Mouse (Mus musculus): Measurements from ENCODE around the gene Hacd2.

The Hacd2 gene

DNA sequence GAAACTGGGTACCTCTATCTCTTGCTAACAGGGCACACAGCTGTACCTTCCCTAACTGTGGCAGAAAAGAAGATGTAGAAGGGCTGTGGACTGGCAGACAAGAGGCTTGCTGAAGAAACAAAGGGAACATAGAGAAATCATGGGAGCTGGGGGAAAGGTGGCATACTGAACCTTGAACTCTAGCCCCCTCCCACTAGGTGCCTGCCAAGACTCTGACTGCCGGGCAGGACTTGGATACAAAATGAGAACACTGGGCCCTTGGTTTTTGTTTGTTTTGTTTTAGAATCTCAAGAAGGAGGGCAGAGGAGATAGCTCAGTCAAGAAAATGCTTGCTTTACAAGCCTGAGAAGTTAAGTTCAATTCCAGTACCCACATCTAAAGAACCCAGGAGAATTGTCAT, 14.9 kb upstream of the Hacd2 start:
- DNase-seq = no peak

DNA sequence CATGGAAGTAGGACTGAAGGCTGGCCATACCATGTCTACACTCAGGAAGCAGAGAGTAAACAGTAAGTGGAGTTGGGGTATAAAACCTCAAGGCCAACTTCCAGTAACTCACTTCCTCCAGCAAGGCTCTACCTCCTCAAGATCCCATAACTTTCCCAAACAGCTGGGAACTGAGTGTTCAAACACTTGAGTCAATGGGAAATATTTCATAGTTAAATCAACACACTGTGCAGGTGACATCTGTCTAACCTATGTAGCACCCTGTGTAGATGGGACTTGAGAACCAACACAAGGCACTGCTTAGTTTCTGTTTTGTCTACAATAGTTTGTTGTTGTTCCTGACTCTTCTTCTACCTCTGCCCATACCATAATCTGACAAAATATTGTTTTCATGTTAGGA, 13.8 kb upstream of the Hacd2 start:
- DNase-seq = no peak

DNA sequence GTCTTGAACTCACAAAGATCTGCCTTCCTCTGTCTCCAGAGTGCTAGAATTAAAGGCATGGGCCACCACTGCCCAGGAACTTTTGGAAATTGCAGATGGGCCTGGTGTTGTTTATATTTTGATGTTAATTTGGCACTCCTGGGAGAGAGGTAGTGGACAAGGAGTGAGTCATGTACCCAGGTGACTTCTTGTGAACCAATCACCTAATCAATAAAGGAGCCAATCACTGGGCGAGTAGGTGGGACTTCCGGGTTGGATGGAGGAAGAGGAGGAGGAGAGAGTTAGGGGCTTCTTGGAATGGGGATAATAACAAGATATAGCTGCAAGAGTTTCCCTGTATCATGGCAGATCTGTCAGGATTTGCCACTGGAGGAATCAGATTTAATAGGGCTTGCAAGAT, 8.7 kb upstream of the Hacd2 start:
- no peak for DNase-seq

DNA sequence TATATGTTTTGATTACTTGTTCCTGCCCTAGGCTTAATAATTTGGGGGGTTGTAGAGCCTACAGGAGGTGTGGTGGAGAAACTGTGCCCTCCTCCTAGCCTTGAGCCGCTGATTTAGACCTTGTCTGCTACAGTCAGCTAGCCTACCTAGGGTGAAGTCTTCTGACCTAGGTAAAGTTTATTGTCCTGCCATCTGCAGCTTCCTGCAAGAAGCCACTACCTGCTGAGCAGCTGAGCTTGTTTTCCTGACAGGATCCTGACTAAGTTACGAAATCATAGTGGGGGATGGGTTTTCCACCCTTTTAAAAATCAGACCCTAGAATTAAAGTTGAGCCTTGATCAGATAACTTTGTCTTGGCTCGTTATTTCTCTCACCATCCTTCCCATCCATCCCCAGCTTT, 5.7 kb upstream of the Hacd2 start:
- no peak for DNase-seq

DNA sequence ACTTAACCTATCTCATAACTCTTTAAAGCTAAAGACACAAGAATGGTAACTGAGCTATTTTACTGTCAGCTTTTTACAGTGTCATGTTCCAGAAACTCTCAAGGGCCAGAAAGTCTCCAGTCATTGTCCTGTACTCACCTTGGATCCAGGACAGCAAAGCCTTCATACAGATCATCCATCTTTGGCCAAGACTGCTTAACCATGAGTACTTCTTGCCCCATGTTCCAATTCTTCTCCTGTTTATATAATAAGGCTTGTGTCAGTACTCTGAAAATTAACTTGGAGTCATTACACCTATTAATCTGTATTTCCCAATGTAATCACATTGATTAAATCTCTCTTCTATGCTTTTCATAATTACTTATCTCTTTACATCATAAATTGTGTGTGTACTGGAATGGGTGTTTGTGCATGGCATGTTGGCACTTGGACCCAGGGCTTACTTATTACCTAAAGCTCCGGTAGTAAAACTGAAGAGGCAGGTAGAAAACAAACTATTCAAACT, 3.7 kb upstream of the Hacd2 start:
- no peak for DNase-seq

DNA sequence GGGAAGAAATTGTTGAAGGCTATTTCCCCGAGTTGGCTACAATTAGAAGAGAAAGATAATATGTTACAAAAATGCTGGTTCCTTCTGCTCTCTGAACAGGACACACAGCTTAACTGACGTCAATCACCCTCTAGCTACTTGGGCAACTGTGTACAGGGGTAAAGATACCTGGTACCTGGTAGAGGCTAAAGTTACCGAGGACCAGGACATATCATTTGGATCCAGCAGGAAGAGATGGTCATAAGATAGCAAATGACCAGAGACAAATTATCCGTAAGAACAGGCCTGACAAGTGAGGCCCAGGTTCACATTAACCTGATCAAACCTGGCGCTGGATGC, 356 bp upstream of the Hacd2 start:
- no peak for DNase-seq

DNA sequence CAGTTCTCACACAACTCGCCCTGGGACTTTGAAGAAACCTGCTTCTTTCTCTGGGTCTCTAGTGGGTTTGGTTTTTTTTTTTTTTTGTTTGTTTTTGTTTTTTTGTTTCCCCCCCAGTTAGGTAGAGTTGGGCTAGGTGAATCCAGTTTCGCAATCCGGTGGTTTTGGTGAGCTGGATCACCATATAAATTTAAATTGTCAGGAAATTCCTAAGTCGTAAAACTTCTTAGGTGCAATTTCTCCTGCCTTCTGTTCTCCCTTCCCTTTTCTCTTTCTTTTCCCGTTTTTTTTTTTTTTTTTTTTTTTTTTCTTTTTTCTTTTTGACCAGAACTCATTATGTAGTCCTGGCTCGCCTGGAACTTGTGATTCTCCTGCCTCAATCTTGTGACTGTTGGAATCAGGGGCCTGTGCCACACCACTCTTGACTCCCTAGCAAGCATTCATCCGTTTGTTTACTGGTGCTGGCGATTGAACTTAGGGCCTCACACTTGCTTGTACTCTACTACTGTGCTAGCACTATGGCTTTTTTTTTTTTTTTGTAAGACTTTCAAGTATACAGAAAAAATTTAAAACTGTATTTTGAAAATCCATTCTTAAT, 1.0 kb downstream of the Hacd2 start:
- no peak for DNase-seq

DNA sequence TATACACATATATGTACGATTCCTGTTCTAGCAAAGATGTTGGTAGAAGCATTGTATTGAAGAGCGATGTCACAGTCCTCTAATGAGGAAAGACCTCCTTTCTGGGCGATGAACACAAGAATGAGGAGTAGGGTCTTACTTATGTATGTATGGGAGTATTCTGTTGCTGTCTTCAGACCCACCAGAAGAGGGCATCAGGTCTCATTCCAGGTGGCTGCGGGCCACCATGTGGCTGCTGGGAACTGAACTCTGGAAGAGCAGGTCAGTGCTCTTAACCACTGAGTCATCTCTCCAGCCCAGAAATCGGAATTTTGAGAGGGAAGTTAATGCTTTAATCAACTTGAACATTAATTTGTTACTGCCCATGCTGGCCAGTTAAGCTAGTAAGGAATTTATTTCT, 2.1 kb downstream of the Hacd2 start:
- peak in 1 of 2 experiments; percentile 6 for DNase-seq

DNA sequence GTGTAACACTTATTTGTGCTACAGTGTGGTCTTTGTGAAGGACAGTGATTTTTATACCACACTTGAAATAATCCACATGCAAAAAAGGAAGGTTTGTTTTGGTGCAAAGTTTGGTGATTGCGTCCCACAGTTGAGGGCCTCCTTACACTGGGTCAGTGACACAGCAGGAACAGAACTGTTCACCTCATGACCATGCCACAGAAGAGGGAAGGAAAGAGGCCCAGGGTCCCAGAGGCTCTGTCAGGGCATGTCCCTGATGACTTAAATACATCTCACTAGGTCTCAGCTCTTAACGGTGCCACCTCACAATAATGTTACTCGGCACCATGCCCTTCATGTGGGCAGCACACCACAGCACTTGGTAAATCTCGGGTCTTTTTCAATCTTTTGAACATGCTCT, 3.1 kb downstream of the Hacd2 start:
- no peak for DNase-seq

DNA sequence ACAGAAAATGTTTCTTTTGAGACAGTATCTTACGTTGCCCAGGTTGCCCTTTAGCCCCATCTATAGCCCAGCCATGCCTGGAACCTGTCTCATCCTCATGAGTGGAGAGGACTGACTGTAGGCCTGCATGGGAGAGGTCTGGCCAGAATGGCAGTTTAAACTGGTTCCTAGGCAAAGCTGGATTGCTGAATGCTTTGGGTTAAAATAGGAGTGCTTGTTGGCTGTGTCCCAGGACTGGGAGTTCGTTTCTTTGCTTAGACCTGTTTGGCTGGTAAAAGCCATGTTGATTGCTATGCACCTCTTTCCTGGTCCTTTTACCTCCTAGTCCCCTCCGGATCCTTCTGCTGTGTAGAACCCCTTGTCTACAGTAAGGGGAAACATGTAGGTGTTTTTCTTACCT, 11.0 kb downstream of the Hacd2 start:
- DNase-seq = no peak

DNA sequence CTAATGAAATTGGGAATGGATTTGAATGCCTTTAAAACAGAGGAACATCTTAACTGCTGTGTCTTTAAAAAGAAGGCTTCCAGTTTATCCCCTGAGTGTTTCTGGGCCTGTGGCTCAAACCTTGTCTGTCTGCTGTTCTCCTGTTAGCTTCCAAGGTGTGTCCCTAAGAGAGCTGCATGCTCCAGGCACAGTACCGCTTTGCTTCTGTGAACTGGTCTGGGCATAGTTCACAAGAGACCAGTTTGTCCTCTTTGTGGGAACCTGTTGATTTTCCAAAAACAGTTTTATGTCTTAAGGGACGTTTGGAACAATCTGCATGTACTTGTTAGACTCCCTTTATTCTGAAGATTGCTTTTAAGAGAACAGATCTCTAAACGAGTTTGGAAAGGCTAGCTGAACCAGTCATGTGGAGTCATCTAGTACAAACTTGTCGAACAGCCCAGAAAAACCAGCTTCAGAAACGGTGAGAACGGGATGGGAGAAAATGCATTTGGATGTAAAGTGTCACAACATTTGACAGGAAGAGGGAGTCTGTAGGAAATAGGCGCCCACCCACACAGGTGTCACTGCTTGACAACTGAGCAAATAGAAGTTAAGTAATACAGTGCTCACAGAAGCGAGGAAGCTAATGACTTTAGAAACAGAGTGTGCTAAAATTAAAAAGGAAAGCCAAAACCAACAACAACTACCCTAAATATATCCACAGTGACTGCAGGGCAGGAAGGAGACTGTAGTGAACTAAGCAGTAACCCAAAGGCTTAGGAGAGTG, 11.8 kb downstream of the Hacd2 start:
- no peak for DNase-seq

DNA sequence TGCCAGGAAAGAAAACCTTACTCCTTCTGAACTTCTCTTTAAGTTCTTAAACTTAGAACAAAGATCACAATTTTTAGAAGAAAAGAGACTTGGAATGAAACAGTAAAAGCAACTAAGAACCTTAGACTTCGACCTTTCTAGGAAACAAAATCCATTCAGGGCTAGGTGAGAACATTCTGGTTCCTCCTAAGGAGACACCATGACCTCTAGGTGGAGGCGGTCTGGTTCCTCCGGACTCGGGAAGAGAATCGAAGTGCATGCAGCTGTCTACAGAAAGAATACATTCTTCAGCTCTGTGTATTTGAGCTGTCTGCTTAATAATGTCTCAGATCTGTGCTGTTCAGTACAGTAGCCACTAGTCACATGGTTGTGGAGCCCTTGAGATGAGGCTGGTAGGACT, 12.7 kb downstream of the Hacd2 start:
- DNase-seq = no peak

DNA sequence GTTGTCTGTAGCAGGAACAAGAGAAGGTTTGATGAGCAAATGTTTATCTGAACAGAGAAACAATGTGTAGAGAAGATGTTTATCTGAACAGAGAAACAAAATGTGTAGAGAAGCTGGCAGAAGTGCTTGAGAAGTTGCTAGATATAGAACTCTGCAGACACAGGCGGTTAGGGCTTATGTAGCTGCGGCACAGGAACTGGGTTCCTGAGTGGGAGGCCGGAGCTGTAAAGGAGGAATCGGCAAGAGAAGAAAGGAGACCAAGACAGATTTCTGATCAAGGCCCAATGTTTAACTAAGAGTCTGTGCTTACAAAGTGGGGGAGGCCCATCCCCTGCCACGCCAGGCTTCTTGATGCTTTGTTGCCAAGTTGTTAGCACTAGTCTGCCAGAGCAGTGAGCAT, 14.5 kb downstream of the Hacd2 start:
- DNase-seq = no peak

DNA sequence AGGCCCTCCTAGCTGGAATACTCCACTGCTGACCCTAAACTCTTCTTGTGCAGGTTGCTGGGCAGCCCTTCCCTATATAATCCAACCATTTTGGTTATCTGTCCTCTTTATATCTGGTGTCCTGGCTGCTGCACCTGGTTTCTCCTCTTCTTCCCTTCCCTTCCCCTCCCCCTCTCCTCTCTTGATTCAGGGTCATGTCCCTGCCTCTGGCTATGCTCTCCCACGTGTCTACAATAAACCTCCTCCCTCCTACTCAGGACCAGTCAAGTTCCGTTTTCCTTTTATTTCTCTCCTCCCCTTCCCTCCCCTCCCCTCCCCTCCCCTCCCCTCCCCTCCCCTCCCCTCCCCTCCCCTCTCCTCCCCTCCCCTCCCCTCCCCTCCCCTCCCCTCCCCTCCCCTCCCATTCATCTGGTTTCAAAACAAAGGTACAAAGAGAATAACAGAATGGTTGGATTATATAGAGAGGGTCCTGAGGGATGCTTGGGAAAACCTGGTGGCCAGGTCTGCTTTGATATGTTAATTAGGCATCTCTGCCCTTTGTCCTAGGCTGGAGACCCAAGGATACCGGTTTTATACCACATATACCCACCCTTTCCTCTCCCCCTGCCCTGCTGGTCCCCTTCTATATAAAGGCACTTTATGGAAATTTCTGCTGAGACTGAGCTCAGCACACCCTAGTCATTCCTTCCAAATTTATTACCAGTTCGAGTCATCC, 16.3 kb downstream of the Hacd2 start:
- DNase-seq = no peak

DNA sequence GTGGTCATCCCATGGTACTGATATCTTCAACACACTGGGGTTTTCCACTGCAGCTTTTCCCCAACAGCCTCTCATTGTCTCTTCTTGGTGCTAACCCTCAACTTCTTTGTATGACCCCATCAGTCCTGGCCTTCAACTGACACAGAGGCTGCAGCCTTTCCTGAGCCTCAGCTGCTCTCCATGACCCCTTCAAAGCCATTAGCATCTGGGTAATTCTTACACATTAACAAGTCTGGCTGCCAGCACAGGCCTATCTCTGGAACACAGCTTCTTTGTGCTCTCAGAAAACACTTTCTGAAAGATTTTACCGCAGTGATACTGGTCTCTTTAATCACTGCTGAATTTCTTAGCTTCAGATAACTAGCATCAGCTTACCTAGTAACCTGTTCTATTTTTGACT, 17.9 kb downstream of the Hacd2 start:
- DNase-seq = no peak

DNA sequence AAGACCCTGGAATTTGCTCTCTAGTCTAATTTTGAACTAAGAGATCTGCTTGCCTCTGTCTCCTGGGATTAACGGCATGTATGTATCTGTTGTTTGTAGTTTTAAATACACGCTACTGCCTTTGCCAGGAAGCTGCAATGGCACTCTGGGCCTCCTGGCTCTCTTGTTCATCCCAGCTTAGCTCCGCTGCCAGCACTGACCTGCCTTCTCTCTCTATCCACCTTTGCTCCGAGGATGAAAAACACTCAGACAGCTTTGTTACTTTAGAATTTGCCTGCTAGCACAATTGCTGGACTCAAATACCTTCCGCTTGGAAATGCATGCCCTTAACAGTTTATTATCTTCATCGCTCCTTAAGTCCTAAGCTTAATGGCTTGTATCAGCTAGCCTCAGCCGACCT, 18.8 kb downstream of the Hacd2 start:
- no peak for DNase-seq

DNA sequence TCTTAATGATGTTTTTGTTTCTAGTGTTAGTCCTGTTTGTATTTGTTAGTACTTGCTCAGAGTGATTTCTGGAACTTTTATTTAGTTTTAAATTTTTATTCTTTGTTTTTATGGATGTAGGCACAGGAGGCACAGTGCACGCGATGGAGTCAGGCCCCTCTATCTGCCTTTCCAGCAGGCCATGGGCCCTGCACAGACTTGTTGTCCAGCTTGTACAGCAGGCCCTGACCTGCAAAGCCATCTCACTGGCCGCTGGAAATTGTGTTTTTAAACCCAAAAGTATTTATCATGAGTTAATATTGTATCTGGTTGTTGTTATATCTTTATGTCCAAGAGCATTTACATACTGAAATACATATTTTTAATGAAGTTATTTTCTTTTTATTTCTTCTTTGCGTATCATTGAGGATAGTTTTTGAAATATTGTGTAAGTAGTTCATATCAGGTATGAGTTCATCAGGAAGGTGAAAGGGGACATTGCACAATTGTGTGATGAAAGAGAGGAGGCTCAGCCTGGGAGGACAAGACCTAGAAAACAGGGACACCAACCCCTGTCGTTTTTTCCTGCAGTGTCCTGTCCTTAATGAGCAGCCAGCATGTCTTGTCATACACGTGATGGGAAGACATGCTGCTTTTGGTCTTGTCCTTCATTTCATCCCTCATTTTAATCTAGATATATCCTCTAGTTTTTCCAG, 24.0 kb downstream of the Hacd2 start:
- no peak for DNase-seq

DNA sequence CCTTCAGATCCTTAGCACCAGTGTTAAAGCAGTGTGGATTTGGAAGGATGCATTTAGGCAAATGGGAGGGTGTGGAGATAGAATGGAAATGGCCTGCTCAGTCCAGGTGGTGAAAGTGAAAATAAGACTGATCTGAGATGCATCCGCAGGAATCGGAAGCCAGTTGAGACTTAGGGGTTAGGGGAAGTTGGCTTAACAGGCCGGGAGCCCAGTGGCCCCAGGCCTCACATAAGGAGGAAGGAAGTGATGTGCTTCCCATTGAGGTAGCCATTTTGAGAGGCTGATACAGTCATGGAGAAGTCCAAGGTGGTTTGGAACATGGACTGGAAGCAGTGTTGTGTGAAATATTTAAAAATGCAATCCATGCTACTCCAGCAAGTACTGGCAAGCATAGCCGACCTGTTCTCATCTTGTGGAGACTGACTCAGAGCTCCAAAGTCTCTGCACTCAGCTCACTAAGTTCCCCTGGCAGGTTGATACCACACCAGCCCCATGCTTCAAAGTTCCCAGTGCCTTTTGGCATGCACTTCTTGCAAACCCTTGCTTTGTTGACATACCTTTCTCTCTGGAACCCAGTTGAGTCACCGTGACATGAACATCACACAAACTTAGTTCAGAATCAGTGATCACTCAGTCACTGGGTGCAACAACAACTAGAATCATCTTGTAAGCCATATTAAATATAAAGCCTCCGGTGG, 25.2 kb downstream of the Hacd2 start:
- no peak for DNase-seq

DNA sequence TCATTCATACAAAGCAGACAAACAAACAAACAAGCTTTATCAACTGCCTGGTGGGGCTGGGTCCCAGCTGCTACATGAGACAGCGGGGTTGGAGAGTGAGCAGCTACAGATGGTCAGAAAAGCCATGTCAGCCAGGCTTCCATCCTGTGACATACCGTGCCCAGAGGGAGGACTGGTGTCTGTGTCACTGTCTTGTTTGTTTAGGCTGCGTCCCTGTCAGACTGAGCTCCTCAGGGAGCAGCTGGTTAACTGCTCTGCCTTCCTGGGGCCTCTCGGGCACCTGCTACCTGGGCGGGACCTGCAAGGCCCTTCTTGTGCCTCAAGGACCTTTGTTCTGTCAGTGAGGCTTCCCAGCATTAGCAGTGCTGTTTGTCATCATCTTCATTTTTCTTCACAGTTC, 28.8 kb downstream of the Hacd2 start:
- no peak for DNase-seq

DNA sequence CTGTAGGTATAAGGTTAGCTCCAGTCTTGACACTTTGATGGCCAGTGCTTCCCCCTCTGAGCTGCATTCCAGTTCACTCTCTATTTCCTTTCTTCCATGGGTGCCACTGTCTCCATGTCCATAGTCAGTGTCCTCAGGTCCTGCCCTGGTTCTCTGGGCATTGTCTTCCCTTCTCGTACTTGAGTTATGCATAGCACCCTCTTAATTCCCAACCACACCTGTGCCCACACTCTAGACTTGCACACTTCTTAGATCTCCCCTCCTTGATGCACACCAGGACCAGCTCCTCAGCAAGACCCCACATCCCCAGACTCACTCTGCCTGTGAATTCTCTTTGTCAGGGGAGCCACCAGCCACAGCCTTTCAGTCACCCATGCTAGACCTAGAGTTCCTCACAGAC, 30.0 kb downstream of the Hacd2 start:
- no peak for DNase-seq

DNA sequence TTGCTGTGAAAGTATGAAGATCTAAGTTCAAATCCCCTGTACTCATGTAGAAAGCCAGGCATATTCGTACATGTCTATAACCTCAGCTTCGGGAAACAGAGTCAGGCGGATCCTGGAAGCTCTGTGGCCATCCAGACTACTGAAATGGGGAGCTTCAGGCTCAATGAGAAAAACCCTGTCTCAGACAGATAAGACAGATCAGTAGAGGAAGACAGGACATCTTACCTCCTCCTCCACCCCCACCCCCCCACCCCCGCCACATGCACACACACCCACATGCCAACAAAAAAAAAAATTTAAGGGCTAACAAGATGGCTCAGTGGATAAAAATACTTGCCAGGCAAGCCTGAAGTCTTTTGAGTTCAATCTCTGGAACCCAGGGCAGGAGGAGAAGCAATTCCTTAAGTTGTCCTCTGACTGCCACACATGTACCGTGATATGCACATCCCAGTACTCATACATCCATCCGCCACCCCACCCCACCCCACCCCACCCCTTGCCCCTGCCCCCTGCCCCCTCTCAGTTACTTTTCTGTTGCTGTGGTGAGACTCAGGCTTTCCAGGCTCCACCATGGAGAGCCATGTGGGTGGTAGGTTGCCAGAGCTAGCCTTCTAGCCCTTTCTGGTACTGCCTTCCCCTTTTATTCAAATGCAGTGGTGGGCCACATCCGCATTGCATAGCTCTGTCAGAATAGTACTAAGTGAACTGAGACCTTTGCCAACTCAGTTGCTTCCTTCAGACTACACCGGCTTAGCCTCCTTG, 32.4 kb downstream of the Hacd2 start:
- DNase-seq = no peak

DNA sequence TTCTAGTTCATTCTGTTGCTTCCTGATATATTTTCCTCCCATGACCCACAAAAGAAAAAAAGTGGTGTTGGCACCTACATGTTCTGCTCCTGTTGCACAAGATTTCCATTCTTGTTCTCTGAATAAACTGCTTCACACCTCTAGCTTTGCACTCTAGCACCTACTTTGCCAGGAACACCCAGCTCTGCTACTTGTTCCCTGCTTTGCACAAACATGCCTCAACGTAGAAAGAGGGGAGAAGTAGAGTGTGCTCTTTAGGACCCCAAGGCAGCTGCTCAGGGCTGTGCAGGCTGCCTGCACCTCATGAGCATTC, 32.9 kb downstream of the Hacd2 start:
- no peak for DNase-seq

Data from thymus, adult 18-20 months (tissue).